Mouse (Mus musculus) small intestine, adult 2 months (tissue): Measurements from ENCODE around the gene Gm47289.

Experiments
- CTCF ChIP-seq: fragments of 200-500 bp; IDR thresholded peaks from 2 replicates; pipeline ENCODE4 v1.5.1; 2012; ENCODE audit warnings: low read depth, mild to moderate bottlenecking, control low read depth, inconsistent platforms, low read length, moderate library complexity, mixed read lengths; ENCODE audit not compliant: insufficient replicate concordance, insufficient read length; ENCODE audit errors: extremely low read depth
- POLR2A ChIP-seq: fragments of 200-500 bp; IDR thresholded peaks from 2 replicates; pipeline ENCODE4 v1.6.1; 2012; ENCODE audit warnings: low read depth, mild to moderate bottlenecking, control low read depth, inconsistent platforms, low read length, moderate library complexity

DNA sequence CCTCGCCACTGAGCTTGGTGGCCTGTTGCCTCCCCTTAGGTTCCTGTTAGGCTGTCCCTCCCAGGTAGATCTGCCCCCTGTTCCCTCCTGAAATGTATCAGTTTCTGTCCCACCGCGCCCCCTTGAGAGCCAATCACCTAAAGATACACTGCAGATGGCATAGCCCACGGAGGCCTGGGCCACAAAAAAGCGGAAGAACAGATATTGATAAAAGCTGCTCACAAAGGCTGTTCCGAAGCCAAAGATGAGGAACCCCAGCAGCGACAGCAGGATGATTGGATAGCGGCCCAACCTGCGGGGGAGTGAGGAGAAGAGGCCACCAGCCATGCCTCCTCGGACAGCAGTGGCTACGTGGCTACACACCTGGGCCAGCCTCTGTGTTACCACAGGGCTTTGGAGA lies 20.3 kb downstream of the Gm47289 start:
- TF ChIP-seq CTCF (no peak), POLR2A (no peak)
